Comparison of ENCODE assay signal across 1 mouse cellular context in genomic region chr16:8686871-8687535, GRCm38 (mm10).
TF ChIP-seq lines count a peak whose summit lies in the region.

No protein-coding gene starts in this region.

TF ChIP-seq in MEL, 35 proteins besides CTCF, POLR2A, EP300 and RAD21 (continued from another document):
- TF ChIP-seq BHLHE40 (IDR thresholded peaks at IDR 0.05; ENCODE audit: borderline replicate concordance, low read depth, low read length), result 0 out of 2 replicates have a peak, but pooled peaks have one; percentile 8
- TF ChIP-seq TBP (IDR thresholded peaks at IDR 0.05; ENCODE audit: low read depth, low read length), result no peak
- no peak for TF ChIP-seq CHD2 (IDR thresholded peaks at IDR 0.05; ENCODE audit: low read length)
- TF ChIP-seq UBTF (IDR thresholded peaks at IDR 0.05; ENCODE audit: borderline replicate concordance, insufficient read depth, low read depth, low read length), result no peak
- TF ChIP-seq POLR2AphosphoS2 (IDR thresholded peaks at IDR 0.05; ENCODE audit: low read length), result peak; percentile 64; the same call in 1 of the 2 replicates
- TF ChIP-seq USF2 (IDR thresholded peaks at IDR 0.05; ENCODE audit: borderline replicate concordance in 1 of 2, insufficient read depth in 1 of 2, low read depth in 1 of 2, low read length in 2 of 2), result no peak
- TF ChIP-seq MYB (IDR thresholded peaks at IDR 0.05; ENCODE audit: low read depth, low read length), result no peak
- TF ChIP-seq CHD1 (IDR thresholded peaks at IDR 0.05; ENCODE audit: low read depth, low read length), result no peak
- TF ChIP-seq KAT2A (conservative IDR thresholded peaks at IDR 0.05; ENCODE audit: low read depth, low read length), result no peak
- TF ChIP-seq ZMIZ1 (IDR thresholded peaks at IDR 0.05; ENCODE audit: low read depth, low read length), result no peak
- TF ChIP-seq RCOR1 (IDR thresholded peaks at IDR 0.05; ENCODE audit: low read depth, low read length), result 0 out of 2 replicates have a peak, but pooled peaks have one; percentile 38
- TF ChIP-seq TAL1 (IDR thresholded peaks at IDR 0.05; ENCODE audit: low read length), result peak; percentile 69
- no peak for TF ChIP-seq ELF1 (IDR thresholded peaks at IDR 0.05; ENCODE audit: low read depth, low read length)
TF ChIP-seq in MEL: peak in this region for 10.
